Mouse (Mus musculus): ENCODE data around the gene Zmiz2. TPM values are rescaled to one million over a fixed set of nuclear protein-coding genes. Genes with fewer than 3 reads are reported as not detected.
A peak's percentile ranks its signal among the peaks of the same experiment; 100 is the strongest.
"Not testable (repeated sequence)": the region's sequence is repeated elsewhere in the genome, so short reads cannot be mapped to it uniquely, and the experiment has no call there.

The Zmiz2 gene
- polyA plus RNA-seq, 1 experiment from 2014 or later, result 22.3 TPM

GRCm38 (mm10) chr11:6366434-6366833 lies 22.4 kb upstream of the Zmiz2 start:
- Histone ChIP-seq H3K36me3 (ENCODE audit: control insufficient read depth, insufficient read depth, low read length) (no peaks in the 10 kb centered on the region), H3K27me3 (ENCODE audit: control insufficient read depth, insufficient read depth, low read length) (no peaks in the 10 kb centered on the region), H3K9me3 (ENCODE audit: control insufficient read depth, low read length) (no peaks in the 10 kb centered on the region), H3K9ac (ENCODE audit: low read length) (no peak overlapping the region), H3K4me1 (replicated peaks; ENCODE audit: control insufficient read depth, insufficient read depth, low read length) (no peaks in the 10 kb centered on the region), H3K27ac (ENCODE audit: low read depth, low read length) (no peak overlapping the region), H3K4me3 (ENCODE audit: low read depth, low read length) (no peak overlapping the region), H3K4me2 (ENCODE audit: low read depth, low read length, severe bottlenecking) (no peak overlapping the region)
- ATAC-seq (replicated peaks; ENCODE audit: low FRiP score) (no peak), DNase-seq (ENCODE audit: low spot score) (no peak)
- 87% methylated on average over 6 of the region's 6 CpGs for WGBS

- 79% methylated on average over 4 of the region's 4 CpGs for WGBS
- no peak for ATAC-seq (replicated peaks; ENCODE audit: low FRiP score)
- Histone ChIP-seq H3K9ac (ENCODE audit: low read length) (no peak overlapping the region), H3K27me3 (ENCODE audit: control insufficient read depth, insufficient read depth, low read length) (no peaks in the 10 kb centered on the region), H3K27ac (ENCODE audit: low read depth, low read length) (no peak overlapping the region), H3K4me2 (ENCODE audit: low read depth, low read length, severe bottlenecking) (no peak overlapping the region), H3K4me3 (ENCODE audit: low read depth, low read length) (no peak overlapping the region), H3K9me3 (ENCODE audit: control insufficient read depth, low read length) (no peaks in the 10 kb centered on the region), H3K4me1 (replicated peaks; ENCODE audit: control insufficient read depth, insufficient read depth, low read length) (no peaks in the 10 kb centered on the region), H3K36me3 (ENCODE audit: control insufficient read depth, insufficient read depth, low read length) (no peaks in the 10 kb centered on the region)
- no peak for DNase-seq (ENCODE audit: low spot score)
Measured at GRCm38 (mm10) chr11:6367156-6367555, 21.7 kb upstream of the Zmiz2 start.

- H3K4me3 ChIP-seq (ENCODE audit: low read depth, low read length); ATAC-seq (replicated peaks; ENCODE audit: low FRiP score); H3K4me2 ChIP-seq (ENCODE audit: low read depth, low read length, severe bottlenecking); H3K36me3 ChIP-seq (ENCODE audit: control insufficient read depth, insufficient read depth, low read length); H3K4me1 ChIP-seq (replicated peaks; ENCODE audit: control insufficient read depth, insufficient read depth, low read length); DNase-seq (ENCODE audit: low spot score); H3K9me3 ChIP-seq (ENCODE audit: control insufficient read depth, low read length); H3K27ac ChIP-seq (ENCODE audit: low read depth, low read length); H3K27me3 ChIP-seq (ENCODE audit: control insufficient read depth, insufficient read depth, low read length); H3K9ac ChIP-seq (ENCODE audit: low read length): not testable (repeated sequence)
- WGBS, result 80% methylated on average over 5 of the region's 5 CpGs
Measured at GRCm38 (mm10) chr11:6367986-6368385, 20.9 kb upstream of the Zmiz2 start.

- Histone ChIP-seq H3K9ac (ENCODE audit: low read length) (no peak overlapping the region), H3K4me1 (replicated peaks; ENCODE audit: control insufficient read depth, insufficient read depth, low read length) (no peaks in the 10 kb centered on the region), H3K27ac (ENCODE audit: low read depth, low read length) (no peak overlapping the region), H3K27me3 (ENCODE audit: control insufficient read depth, insufficient read depth, low read length) (no peaks in the 10 kb centered on the region), H3K4me3 (ENCODE audit: low read depth, low read length) (no peak overlapping the region), H3K4me2 (ENCODE audit: low read depth, low read length, severe bottlenecking) (no peak overlapping the region), H3K9me3 (ENCODE audit: control insufficient read depth, low read length) (no peaks in the 10 kb centered on the region), H3K36me3 (ENCODE audit: control insufficient read depth, insufficient read depth, low read length) (no peaks in the 10 kb centered on the region)
- ATAC-seq (replicated peaks; ENCODE audit: low FRiP score) (no peak), DNase-seq (ENCODE audit: low spot score) (no peak)
- WGBS, result 84% methylated on average over 11 of the region's 11 CpGs
Measured at GRCm38 (mm10) chr11:6371376-6372155, 17.3 kb upstream of the Zmiz2 start.

GRCm38 (mm10) chr11:6372784-6373183 lies 16.1 kb upstream of the Zmiz2 start:
- DNase-seq (ENCODE audit: low spot score) (no peak), ATAC-seq (replicated peaks; ENCODE audit: low FRiP score) (no peak)
- H3K27me3 ChIP-seq (ENCODE audit: control insufficient read depth, insufficient read depth, low read length), result no peaks in the 10 kb centered on the region
- H3K9ac ChIP-seq (ENCODE audit: low read length), result no peak overlapping the region
- H3K36me3 ChIP-seq (ENCODE audit: control insufficient read depth, insufficient read depth, low read length), result no peaks in the 10 kb centered on the region
- WGBS, result 95% methylated on average over 9 of the region's 9 CpGs
- no peaks in the 10 kb centered on the region for H3K4me1 ChIP-seq (replicated peaks; ENCODE audit: control insufficient read depth, insufficient read depth, low read length)
- H3K4me2 ChIP-seq (ENCODE audit: low read depth, low read length, severe bottlenecking), result no peak overlapping the region
- H3K27ac ChIP-seq (ENCODE audit: low read depth, low read length), result no peak overlapping the region
- H3K9me3 ChIP-seq (ENCODE audit: control insufficient read depth, low read length), result no peaks in the 10 kb centered on the region
- no peak overlapping the region for H3K4me3 ChIP-seq (ENCODE audit: low read depth, low read length)

- WGBS, result 88% methylated on average over 6 of the region's 6 CpGs
- H3K4me1 ChIP-seq (replicated peaks; ENCODE audit: control insufficient read depth, insufficient read depth, low read length), result no peaks in the 10 kb centered on the region
- ATAC-seq (replicated peaks; ENCODE audit: low FRiP score) (no peak), DNase-seq (ENCODE audit: low spot score) (no peak)
- H3K27me3 ChIP-seq (ENCODE audit: control insufficient read depth, insufficient read depth, low read length), result no peaks in the 10 kb centered on the region
- H3K27ac ChIP-seq (ENCODE audit: low read depth, low read length), result no peak overlapping the region
- no peaks in the 10 kb centered on the region for H3K9me3 ChIP-seq (ENCODE audit: control insufficient read depth, low read length)
- no peak overlapping the region for H3K4me2 ChIP-seq (ENCODE audit: low read depth, low read length, severe bottlenecking)
- no peak overlapping the region for H3K4me3 ChIP-seq (ENCODE audit: low read depth, low read length)
- no peaks in the 10 kb centered on the region for H3K36me3 ChIP-seq (ENCODE audit: control insufficient read depth, insufficient read depth, low read length)
- no peak overlapping the region for H3K9ac ChIP-seq (ENCODE audit: low read length)
Measured at GRCm38 (mm10) chr11:6380916-6381315, 8.0 kb upstream of the Zmiz2 start.

- Histone ChIP-seq H3K9me3 (ENCODE audit: control insufficient read depth, low read length) (no peaks in the 10 kb centered on the region), H3K27ac (ENCODE audit: low read depth, low read length) (peak overlapping the region; percentile 90; the same call in 1 of the 2 replicates), H3K36me3 (ENCODE audit: control insufficient read depth, insufficient read depth, low read length) (no peaks in the 10 kb centered on the region; the same call in 1 of the 2 replicates), H3K4me3 (ENCODE audit: low read depth, low read length) (no peak overlapping the region), H3K9ac (ENCODE audit: low read length) (no peak overlapping the region; the same call in 1 of the 2 replicates), H3K4me2 (ENCODE audit: low read depth, low read length, severe bottlenecking) (no peak overlapping the region), H3K27me3 (ENCODE audit: control insufficient read depth, insufficient read depth, low read length) (no peaks in the 10 kb centered on the region), H3K4me1 (replicated peaks; ENCODE audit: control insufficient read depth, insufficient read depth, low read length) (peaks cover 7% of the 10 kb centered on the region; the same call in 1 of the 2 replicates)
- DNase-seq (ENCODE audit: low spot score) (no peak), ATAC-seq (replicated peaks; ENCODE audit: low FRiP score) (no peak)
- 90% methylated on average over 6 of the region's 6 CpGs for WGBS
Measured at GRCm38 (mm10) chr11:6388126-6388725, 648 bp upstream of the Zmiz2 start.

GRCm38 (mm10) chr11:6389483-6389921 lies 628 bp downstream of the Zmiz2 start:
- H3K4me2 ChIP-seq (ENCODE audit: low read depth, low read length, severe bottlenecking), result peak overlapping the region; percentile 66
- ATAC-seq (replicated peaks; ENCODE audit: low FRiP score), result peak; percentile 28
- H3K27ac ChIP-seq (ENCODE audit: low read depth, low read length), result peak overlapping the region; percentile 90; the same call in 1 of the 2 replicates
- H3K27me3 ChIP-seq (ENCODE audit: control insufficient read depth, insufficient read depth, low read length), result no peaks in the 10 kb centered on the region
- peak overlapping the region; percentile 98 for H3K4me3 ChIP-seq (ENCODE audit: low read depth, low read length)
- H3K9ac ChIP-seq (ENCODE audit: low read length), result peak overlapping the region; percentile 91
- WGBS, result 0% methylated on average over 36 of the region's 43 CpGs
- DNase-seq (ENCODE audit: low spot score), result peak; percentile 72
- H3K4me1 ChIP-seq (replicated peaks; ENCODE audit: control insufficient read depth, insufficient read depth, low read length), result peaks cover 7% of the 10 kb centered on the region; the same call in 1 of the 2 replicates
- no peaks in the 10 kb centered on the region for H3K9me3 ChIP-seq (ENCODE audit: control insufficient read depth, low read length)
- peaks cover 5% of the 10 kb centered on the region; the same call in 1 of the 2 replicates for H3K36me3 ChIP-seq (ENCODE audit: control insufficient read depth, insufficient read depth, low read length)

Data from forebrain, embryonic 11.5 days (tissue).